Mouse (Mus musculus) kidney, embryonic 15.5 days (tissue): Measurements from ENCODE around the gene Cacna1d. TPM values are rescaled to one million over a fixed set of nuclear protein-coding genes. Genes with fewer than 3 reads are reported as not detected.

ENCODE experiments used
- ATAC-seq: fragments of 200-750 bp; cut with Nextera tagmentation; replicated peaks from 2 replicates; pipeline ENCODE4 v1.8.0; 2017; ENCODE audit warnings: moderate TSS enrichment; ENCODE audit not compliant: low FRiP score
- H3K27ac ChIP-seq: fragments of 300-500 bp; sonication (generic); 2 replicates; pipeline ENCODE4 v1.5.1; 2015; ENCODE audit warnings: mild to moderate bottlenecking, inconsistent platforms
- H3K27me3 ChIP-seq: fragments of 300-500 bp; sonication (generic); 2 replicates; pipeline ENCODE4 v1.6.1; 2015; ENCODE audit warnings: inconsistent platforms
- H3K36me3 ChIP-seq: fragments of 300-500 bp; sonication (generic); 2 replicates; pipeline ENCODE4 v1.6.1; 2015; ENCODE audit warnings: inconsistent platforms
- H3K4me1 ChIP-seq: fragments of 300-500 bp; sonication (generic); 2 replicates; pipeline ENCODE4 v1.6.1; 2015; ENCODE audit warnings: inconsistent platforms
- H3K4me2 ChIP-seq: fragments of 300-500 bp; sonication (generic); 2 replicates; pipeline ENCODE4 v1.6.1; 2015; ENCODE audit warnings: moderate library complexity, mild to moderate bottlenecking, inconsistent platforms
- H3K4me3 ChIP-seq: fragments of 300-500 bp; sonication (generic); replicated peaks from 2 replicates; pipeline ENCODE4 v1.5.1; 2015; ENCODE audit warnings: mild to moderate bottlenecking, inconsistent platforms
- H3K9ac ChIP-seq: fragments of 300-500 bp; sonication (generic); 2 replicates; pipeline ENCODE4 v1.6.1; 2015; ENCODE audit warnings: mild to moderate bottlenecking, inconsistent platforms
- H3K9me3 ChIP-seq: fragments of 300-500 bp; sonication (generic); replicated peaks from 2 replicates; pipeline ENCODE4 v1.6.1; 2016; ENCODE audit warnings: inconsistent platforms
- WGBS: fragments of 180-500 bp; shearing (Covaris S2); methylation state at CpG from one replicate; pipeline ENCODE4 v1.1.7; 2015; ENCODE audit warnings: mixed read lengths; 5-methylcytosine and 5-hydroxymethylcytosine counted together
- polyA plus RNA-seq: library from polyadenylated mRNA; unstranded; fragments of >200 nt; fragmentation: Nextera tagmentation; extraction: Ambion mirVana; gene quantifications from 2 replicates; pipeline ENCODE4 v1.2.1, GENCODE M21; 2015

Gene Cacna1d
- polyA plus RNA-seq, 1 experiment from 2014 or later = 3.3 TPM

- Histone ChIP-seq H3K36me3 (no peaks in the 10 kb centered on the region), H3K9me3 (no peaks in the 10 kb centered on the region), H3K9ac (no peak overlapping the region), H3K4me1 (no peaks in the 10 kb centered on the region), H3K4me2 (no peak overlapping the region), H3K4me3 (no peak overlapping the region), H3K27me3 (no peaks in the 10 kb centered on the region), H3K27ac (no peak overlapping the region)
- 85% methylated on average over 9 of the region's 9 CpGs for WGBS
- no peak for ATAC-seq
These were observed 215.7 kb downstream of the Cacna1d start for GRCm38 (mm10) chr14:30275572-30275971.

GRCm38 (mm10) chr14:30272976-30273375 lies 218.3 kb downstream of the Cacna1d start:
- Histone ChIP-seq H3K4me3 (no peak overlapping the region), H3K4me2 (no peak overlapping the region), H3K9ac (no peak overlapping the region), H3K36me3 (no peaks in the 10 kb centered on the region), H3K9me3 (no peaks in the 10 kb centered on the region), H3K27me3 (no peaks in the 10 kb centered on the region), H3K27ac (no peak overlapping the region), H3K4me1 (no peaks in the 10 kb centered on the region)
- no peak for ATAC-seq
- 68% methylated on average over 4 of the region's 4 CpGs for WGBS

DNA sequence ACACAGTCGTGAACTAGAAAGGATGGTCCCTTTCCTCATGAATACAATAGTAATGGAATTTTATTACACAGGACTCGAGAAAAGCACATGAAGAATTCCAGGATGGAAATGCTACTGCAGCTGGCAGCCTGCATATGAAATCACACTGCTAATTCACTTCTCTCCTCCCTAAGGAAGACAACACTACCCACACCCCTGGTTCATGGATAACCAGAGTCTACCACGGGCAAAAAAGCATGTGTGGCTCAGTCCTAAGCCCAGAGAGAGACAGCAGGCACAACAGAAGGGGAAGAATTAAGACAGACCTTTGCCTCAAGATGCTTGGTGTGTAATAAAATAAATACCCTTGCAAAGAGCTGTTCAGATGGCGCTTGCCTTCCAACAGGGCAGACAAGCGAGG lies 218.7 kb downstream of the Cacna1d start:
- no peaks in the 10 kb centered on the region for H3K9me3 ChIP-seq
- no peak overlapping the region for H3K9ac ChIP-seq
- 79% methylated on average over 5 of the region's 5 CpGs for WGBS
- no peaks in the 10 kb centered on the region for H3K27me3 ChIP-seq
- H3K4me1 ChIP-seq = no peaks in the 10 kb centered on the region
- H3K4me3 ChIP-seq = no peak overlapping the region
- ATAC-seq = no peak
- H3K27ac ChIP-seq = no peak overlapping the region
- no peaks in the 10 kb centered on the region for H3K36me3 ChIP-seq
- H3K4me2 ChIP-seq = no peak overlapping the region

DNA sequence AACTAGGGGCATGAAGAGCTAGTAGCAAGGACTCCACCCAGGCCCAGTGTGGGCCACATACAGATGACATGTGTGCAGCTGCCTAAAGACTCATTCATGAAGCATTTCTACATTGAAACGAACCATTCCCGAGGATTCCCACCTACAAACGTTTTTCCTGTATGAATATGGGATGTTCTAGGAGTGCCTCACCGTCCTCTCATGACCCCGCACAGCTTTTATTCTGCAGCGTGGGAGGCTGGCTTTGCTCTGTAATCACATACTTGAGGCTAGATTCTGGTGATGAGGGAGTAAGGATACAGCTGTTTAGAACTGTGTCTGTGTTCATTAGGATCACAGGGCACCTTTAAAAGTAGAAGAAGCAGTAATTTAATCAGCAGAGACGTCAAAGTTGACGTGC lies 219.4 kb downstream of the Cacna1d start:
- no peak overlapping the region for H3K9ac ChIP-seq
- ATAC-seq = no peak

DNA sequence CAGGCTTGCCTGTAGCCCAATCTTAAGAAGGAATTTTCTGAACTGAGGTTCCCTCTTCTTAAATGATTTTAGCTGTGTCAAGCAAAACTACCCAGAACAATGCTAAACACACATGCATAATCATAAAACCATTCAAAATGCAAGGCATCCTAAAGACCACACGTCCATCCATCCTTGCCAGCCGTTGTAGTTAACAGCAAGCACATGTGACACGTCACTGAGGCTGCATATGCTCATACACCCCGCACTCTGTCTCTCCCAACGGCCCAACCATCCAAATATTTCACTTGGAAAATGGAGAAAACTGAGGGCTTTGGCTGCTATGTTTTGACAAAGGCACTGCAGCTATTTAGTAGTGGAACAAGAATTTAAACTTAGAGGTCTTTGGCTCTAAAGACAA lies 220.9 kb downstream of the Cacna1d start:
- H3K4me2 ChIP-seq = no peak overlapping the region
- H3K4me1 ChIP-seq = no peaks in the 10 kb centered on the region
- H3K9ac ChIP-seq = no peak overlapping the region
- no peaks in the 10 kb centered on the region for H3K27me3 ChIP-seq
- H3K4me3 ChIP-seq = no peak overlapping the region
- no peak overlapping the region for H3K27ac ChIP-seq
- no peaks in the 10 kb centered on the region for H3K9me3 ChIP-seq
- 82% methylated on average over 5 of the region's 5 CpGs for WGBS
- no peak for ATAC-seq
- no peaks in the 10 kb centered on the region for H3K36me3 ChIP-seq

More for the DNA sequence above, 219.4 kb downstream of the Cacna1d start:
- Histone ChIP-seq H3K27me3 (no peaks in the 10 kb centered on the region), H3K4me3 (no peak overlapping the region), H3K27ac (no peak overlapping the region), H3K4me1 (no peaks in the 10 kb centered on the region), H3K36me3 (no peaks in the 10 kb centered on the region), H3K9me3 (no peaks in the 10 kb centered on the region), H3K4me2 (no peak overlapping the region)
- WGBS = 58% methylated on average over 8 of the region's 8 CpGs

GRCm38 (mm10) chr14:30265728-30266127 lies 225.5 kb downstream of the Cacna1d start:
- no peak overlapping the region for H3K4me3 ChIP-seq
- no peak for ATAC-seq
- 78% methylated on average over 9 of the region's 9 CpGs for WGBS

DNA sequence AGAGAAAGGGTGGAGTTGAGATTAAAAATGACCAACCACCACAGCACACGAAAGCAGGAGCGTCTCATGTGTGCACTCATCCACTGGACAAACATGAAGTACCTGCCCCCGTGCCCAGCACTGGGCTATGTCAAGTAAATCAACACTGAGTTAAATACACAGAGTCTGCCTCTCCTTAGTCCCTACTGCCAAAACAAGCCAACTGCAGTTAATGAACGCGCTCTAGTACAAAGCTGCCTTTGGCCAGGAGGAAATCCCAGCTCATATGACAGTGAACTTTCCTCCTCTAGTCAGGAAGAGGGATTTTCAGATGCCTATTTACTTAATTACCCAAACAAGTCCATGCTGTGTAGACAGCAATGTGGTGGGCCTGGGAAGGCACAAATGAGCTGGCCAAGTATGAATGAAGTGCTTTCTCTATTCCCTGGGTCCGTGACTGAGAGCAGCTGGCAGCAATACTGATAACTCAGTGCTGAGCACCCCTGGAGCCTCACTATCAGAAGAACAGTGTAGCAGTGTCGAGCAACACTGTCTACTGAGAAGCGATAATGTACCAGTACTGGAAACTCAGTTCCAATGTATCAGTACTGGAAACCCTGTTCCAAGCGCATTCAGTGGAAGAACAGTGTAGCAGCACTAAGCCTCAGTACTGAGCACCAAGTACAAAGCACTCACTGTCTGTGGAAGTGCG lies 229.5 kb downstream of the Cacna1d start:
- H3K36me3 ChIP-seq = no peaks in the 10 kb centered on the region
- H3K9ac ChIP-seq = no peak overlapping the region
- no peak overlapping the region for H3K4me2 ChIP-seq
- no peaks in the 10 kb centered on the region for H3K27me3 ChIP-seq
- peaks cover 3% of the 10 kb centered on the region; the same call in 1 of the 2 replicates for H3K4me1 ChIP-seq
- no peak overlapping the region for H3K27ac ChIP-seq
- H3K4me3 ChIP-seq = no peak overlapping the region
- ATAC-seq = no peak
- WGBS = 67% methylated on average over 10 of the region's 10 CpGs
- H3K9me3 ChIP-seq = no peaks in the 10 kb centered on the region

More at GRCm38 (mm10) chr14:30265728-30266127, 225.5 kb downstream of the Cacna1d start:
- Histone ChIP-seq H3K4me2 (no peak overlapping the region), H3K9ac (no peak overlapping the region), H3K4me1 (no peaks in the 10 kb centered on the region), H3K9me3 (no peaks in the 10 kb centered on the region), H3K27ac (no peak overlapping the region), H3K27me3 (no peaks in the 10 kb centered on the region), H3K36me3 (no peaks in the 10 kb centered on the region)

GRCm38 (mm10) chr14:30257626-30258025 lies 233.6 kb downstream of the Cacna1d start:
- WGBS = 48% methylated on average over 4 of the region's 4 CpGs
- H3K27ac ChIP-seq = no peak overlapping the region
- no peak for ATAC-seq

DNA sequence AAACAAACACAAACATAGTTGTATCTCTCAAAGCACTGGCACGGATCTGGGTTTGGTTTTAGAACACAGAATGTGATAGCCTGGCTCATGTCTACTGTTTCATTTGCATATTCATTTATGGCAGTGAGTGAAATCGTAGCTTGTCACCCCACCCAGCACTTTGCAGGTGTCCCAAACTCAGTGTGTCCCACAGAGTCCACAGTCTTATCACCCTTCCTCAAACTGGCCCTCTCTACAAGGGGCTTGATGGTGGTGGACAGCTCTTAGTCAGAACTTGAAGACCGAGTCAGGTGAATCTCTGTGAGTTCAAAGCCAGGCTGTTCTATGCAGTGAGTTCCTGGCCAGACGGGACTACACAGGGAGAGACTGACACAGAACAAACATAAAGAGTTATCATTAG lies 234.8 kb downstream of the Cacna1d start:
- Histone ChIP-seq H3K27ac (no peak overlapping the region), H3K36me3 (no peaks in the 10 kb centered on the region), H3K4me1 (peaks cover 7% of the 10 kb centered on the region; the same call in 1 of the 2 replicates), H3K4me2 (no peak overlapping the region), H3K9ac (no peak overlapping the region), H3K27me3 (no peaks in the 10 kb centered on the region), H3K9me3 (no peaks in the 10 kb centered on the region), H3K4me3 (no peak overlapping the region)
- no peak for ATAC-seq
- 73% methylated on average over 4 of the region's 4 CpGs for WGBS

More at GRCm38 (mm10) chr14:30257626-30258025, 233.6 kb downstream of the Cacna1d start:
- peaks cover 7% of the 10 kb centered on the region; the same call in 1 of the 2 replicates for H3K4me1 ChIP-seq
- H3K4me2 ChIP-seq = no peak overlapping the region
- H3K9ac ChIP-seq = no peak overlapping the region
- H3K4me3 ChIP-seq = no peak overlapping the region
- no peaks in the 10 kb centered on the region for H3K9me3 ChIP-seq
- H3K27me3 ChIP-seq = no peaks in the 10 kb centered on the region
- no peaks in the 10 kb centered on the region for H3K36me3 ChIP-seq

DNA sequence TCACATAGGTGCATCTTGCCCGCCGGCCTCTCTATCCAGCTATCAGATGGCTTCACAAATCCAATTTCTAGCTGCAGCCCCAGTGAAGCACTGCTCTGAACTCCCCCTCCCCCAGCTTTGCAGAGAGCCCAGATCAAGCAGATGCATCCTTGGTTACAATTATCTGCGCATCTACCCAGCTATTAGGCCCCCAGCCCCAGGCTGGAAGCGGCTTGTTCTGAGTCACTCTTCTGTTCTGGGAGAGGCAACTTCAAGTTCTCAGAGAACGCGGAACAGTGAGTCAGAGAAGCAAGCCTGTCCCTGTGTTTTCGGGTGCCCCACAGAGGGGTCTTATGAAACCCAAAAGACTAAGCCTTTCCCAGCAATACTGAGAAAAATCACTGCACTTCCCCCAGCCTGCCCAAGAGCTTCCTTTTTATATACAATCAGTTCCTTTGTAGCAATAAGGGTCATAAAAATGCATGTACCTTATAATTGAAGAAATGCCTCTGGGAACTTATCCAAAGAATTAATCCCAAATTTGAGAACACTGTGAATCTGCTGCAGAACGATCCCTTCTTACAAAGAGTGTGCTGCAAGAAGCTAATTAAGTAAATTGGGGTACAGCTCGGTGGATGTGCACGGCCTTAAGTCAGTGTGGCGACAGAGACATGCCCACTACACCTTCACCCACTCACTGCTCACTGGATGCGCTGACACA lies 235.4 kb downstream of the Cacna1d start:
- Histone ChIP-seq H3K27me3 (no peaks in the 10 kb centered on the region), H3K4me2 (no peak overlapping the region), H3K4me3 (no peak overlapping the region), H3K27ac (no peak overlapping the region), H3K9ac (no peak overlapping the region), H3K36me3 (no peaks in the 10 kb centered on the region), H3K9me3 (no peaks in the 10 kb centered on the region), H3K4me1 (peaks cover 7% of the 10 kb centered on the region; the same call in 1 of the 2 replicates)
- 82% methylated on average over 12 of the region's 12 CpGs for WGBS
- no peak for ATAC-seq

GRCm38 (mm10) chr14:30254776-30255175 lies 236.5 kb downstream of the Cacna1d start:
- no peak for ATAC-seq
- Histone ChIP-seq H3K36me3 (no peaks in the 10 kb centered on the region), H3K4me3 (no peak overlapping the region), H3K9me3 (no peaks in the 10 kb centered on the region), H3K4me1 (peaks cover 7% of the 10 kb centered on the region; the same call in 1 of the 2 replicates), H3K4me2 (no peak overlapping the region), H3K27me3 (no peaks in the 10 kb centered on the region), H3K27ac (no peak overlapping the region), H3K9ac (no peak overlapping the region)
- 73% methylated on average over 4 of the region's 4 CpGs for WGBS

- no peak overlapping the region for H3K27ac ChIP-seq
- H3K9me3 ChIP-seq = no peaks in the 10 kb centered on the region
- H3K4me2 ChIP-seq = no peak overlapping the region
- peaks cover 4% of the 10 kb centered on the region; the same call in 1 of the 2 replicates for H3K4me1 ChIP-seq
- H3K4me3 ChIP-seq = no peak overlapping the region
- no peaks in the 10 kb centered on the region for H3K27me3 ChIP-seq
- ATAC-seq = no peak
- H3K9ac ChIP-seq = no peak overlapping the region
- H3K36me3 ChIP-seq = no peaks in the 10 kb centered on the region
- WGBS = 73% methylated on average over 2 of the region's 2 CpGs
These were observed 238.4 kb downstream of the Cacna1d start for GRCm38 (mm10) chr14:30252824-30253223.
